Mouse (Mus musculus) heart, adult 2 months (tissue): ENCODE data around the gene Olfr313.

Source experiments
- CTCF ChIP-seq: fragments of 200-600 bp; IDR thresholded peaks from 2 replicates; pipeline ENCODE4 v1.8.1; 2022; ENCODE audit warnings: antibody characterized with exemption, mild to moderate bottlenecking, moderate library complexity
- EP300 ChIP-seq: fragments of 200-500 bp; IDR thresholded peaks from 2 replicates; pipeline ENCODE4 v1.6.1; 2011; ENCODE audit warnings: low read depth, low read length, control low read depth; ENCODE audit not compliant: insufficient read depth
- POLR2A ChIP-seq: fragments of 200-500 bp; IDR thresholded peaks from 2 replicates; pipeline ENCODE4 v1.6.1; 2011; ENCODE audit warnings: mild to moderate bottlenecking, low read depth, low read length, control low read depth; ENCODE audit not compliant: insufficient read depth

DNA sequence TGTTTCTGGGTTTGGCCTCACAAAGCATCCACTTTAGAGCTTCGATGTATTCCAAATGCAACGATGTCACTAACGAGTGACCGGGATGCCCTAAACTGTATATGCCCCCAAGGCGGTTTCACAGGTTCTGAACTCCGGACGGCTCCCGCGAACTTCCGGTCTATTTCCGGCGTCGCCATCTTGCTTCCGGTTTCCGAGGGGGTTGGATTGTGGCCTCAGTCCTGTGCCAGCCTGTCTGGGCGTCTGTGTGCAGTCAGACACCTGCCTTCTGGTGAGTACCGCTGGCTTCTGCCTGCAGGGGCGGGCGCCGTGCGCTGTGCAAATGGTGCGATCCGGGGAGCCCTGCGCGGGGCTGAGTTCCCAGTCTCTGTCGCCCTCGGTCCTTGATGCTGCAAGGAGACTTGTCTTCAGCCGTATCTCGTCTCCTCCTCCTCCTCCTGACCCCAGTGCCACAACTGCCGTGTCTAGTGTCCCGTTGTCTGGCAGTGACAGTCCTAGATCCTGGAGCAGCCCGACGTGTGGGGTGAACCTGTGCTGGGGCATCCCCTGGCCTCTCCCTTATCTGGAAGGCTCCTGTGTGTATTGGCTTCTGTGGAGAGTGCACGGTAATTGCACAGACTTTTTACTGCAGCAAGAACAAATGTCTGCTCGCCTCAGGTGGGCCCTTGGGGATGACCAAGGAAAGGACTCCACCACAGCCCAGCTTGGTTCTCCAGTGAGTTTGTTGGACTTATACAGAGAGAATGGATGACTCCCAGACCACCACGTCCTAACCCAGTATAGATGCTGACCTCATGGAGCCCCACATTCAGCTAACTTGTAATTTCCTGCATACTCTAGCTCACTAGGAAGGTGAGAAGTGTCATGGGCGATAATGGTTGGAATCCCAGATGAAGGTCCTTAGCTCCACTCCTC, 52.5 kb downstream of the Olfr313 start, which contains the start of gene 2810021J22Rik:
- TF ChIP-seq POLR2A, result peak; percentile 36; the same call in 1 of the 2 replicates
- peak; percentile 35 for TF ChIP-seq CTCF
- no peak for TF ChIP-seq EP300
